Mouse (Mus musculus) midbrain, embryonic 11.5 days (tissue): ENCODE data around the gene Ap1s1. TPM values are rescaled to one million over a fixed set of nuclear protein-coding genes. Genes with fewer than 3 reads are reported as not detected.

Experiments
- ATAC-seq: fragments of 200-750 bp; cut with Nextera tagmentation; 2 replicates; pipeline ENCODE4 v1.8.0; 2017; ENCODE audit warnings: moderate TSS enrichment, moderate library complexity; ENCODE audit not compliant: low FRiP score
- DNase-seq: peaks from one replicate; pipeline ENCODE4 v3.0.0; 2015; ENCODE audit warnings: low spot score; ENCODE audit errors: missing footprints
- H3K27ac ChIP-seq: fragments of 300-500 bp; sonication (generic); 2 replicates; pipeline ENCODE4 v1.5.1; 2014; ENCODE audit warnings: low read depth, low read length
- H3K27me3 ChIP-seq: fragments of 300-500 bp; sonication (generic); 2 replicates; pipeline ENCODE4 v1.6.1; 2014; ENCODE audit warnings: mild to moderate bottlenecking, low read length, moderate library complexity, mixed read lengths; ENCODE audit not compliant: control insufficient read depth, insufficient read depth
- H3K36me3 ChIP-seq: fragments of 300-500 bp; sonication (generic); 2 replicates; pipeline ENCODE4 v1.6.1; 2014; ENCODE audit warnings: mild to moderate bottlenecking, low read length, moderate library complexity, mixed read lengths; ENCODE audit not compliant: control insufficient read depth, insufficient read depth
- H3K4me1 ChIP-seq: fragments of 300-500 bp; sonication (generic); 2 replicates; pipeline ENCODE4 v1.6.1; 2014; ENCODE audit warnings: low read length; ENCODE audit not compliant: control insufficient read depth, insufficient read depth
- H3K4me2 ChIP-seq: fragments of 300-500 bp; sonication (generic); 2 replicates; pipeline ENCODE4 v1.6.1; 2014; ENCODE audit warnings: mild to moderate bottlenecking, moderate library complexity
- H3K4me3 ChIP-seq: fragments of 300-500 bp; sonication (generic); 2 replicates; pipeline ENCODE4 v1.5.1; 2014; ENCODE audit warnings: low read depth, low read length
- H3K9ac ChIP-seq: fragments of 300-500 bp; sonication (generic); 2 replicates; pipeline ENCODE4 v1.6.1; 2014; ENCODE audit warnings: low read length
- H3K9me3 ChIP-seq: fragments of 300-500 bp; sonication (generic); 2 replicates; pipeline ENCODE4 v1.6.1; 2016; ENCODE audit warnings: low read length; ENCODE audit not compliant: control insufficient read depth
- WGBS: fragments of 180-500 bp; shearing (Covaris S2); extraction: QIAGEN DNeasy Blood & Tissue Kit; methylation state at CpG from one replicate; pipeline ENCODE4 v1.1.7; 2014; 5-methylcytosine and 5-hydroxymethylcytosine counted together
- polyA plus RNA-seq: library from polyadenylated mRNA; unstranded; fragments of >200 nt; fragmentation: Nextera tagmentation; extraction: Ambion mirVana; gene quantifications from 2 replicates; pipeline ENCODE4 v1.2.1, GENCODE M21; 2014

The Ap1s1 gene
- polyA plus RNA-seq, 1 experiment from 2014 or later = 192 TPM

GRCm38 (mm10) chr5:137079849-137080248, 33.9 kb upstream of the Ap1s1 start:
- H3K27ac ChIP-seq = no peak overlapping the region
- DNase-seq (no peak), ATAC-seq (no peak)
- H3K4me3 ChIP-seq = no peak overlapping the region
- H3K27me3 ChIP-seq = no peaks in the 10 kb centered on the region
- H3K4me2 ChIP-seq = no peak overlapping the region
- H3K9ac ChIP-seq = no peak overlapping the region
- H3K4me1 ChIP-seq = no peaks in the 10 kb centered on the region
- no peaks in the 10 kb centered on the region for H3K36me3 ChIP-seq
- 68% methylated on average over 5 of the region's 5 CpGs for WGBS
- H3K9me3 ChIP-seq = no peaks in the 10 kb centered on the region

- no peak for DNase-seq
- Histone ChIP-seq H3K36me3 (no peaks in the 10 kb centered on the region), H3K27ac (no peak overlapping the region), H3K9ac (no peak overlapping the region), H3K4me1 (peaks cover 3% of the 10 kb centered on the region; the same call in 1 of the 2 replicates), H3K4me3 (no peak overlapping the region), H3K27me3 (no peaks in the 10 kb centered on the region), H3K9me3 (no peaks in the 10 kb centered on the region), H3K4me2 (no peak overlapping the region)
- WGBS = 68% methylated on average over 6 of the region's 6 CpGs
- no peak for ATAC-seq
Observed at GRCm38 (mm10) chr5:137078616-137079015, 32.7 kb upstream of the Ap1s1 start.

GRCm38 (mm10) chr5:137078041-137078440, 32.1 kb upstream of the Ap1s1 start:
- H3K36me3 ChIP-seq = no peaks in the 10 kb centered on the region

GRCm38 (mm10) chr5:137077187-137077586, 31.3 kb upstream of the Ap1s1 start:
- DNase-seq = no peak
- ATAC-seq = no peak
- Histone ChIP-seq H3K27ac (no peak overlapping the region), H3K27me3 (no peaks in the 10 kb centered on the region), H3K4me3 (no peak overlapping the region), H3K4me1 (peaks cover 3% of the 10 kb centered on the region; the same call in 1 of the 2 replicates), H3K4me2 (no peak overlapping the region), H3K36me3 (no peaks in the 10 kb centered on the region), H3K9me3 (no peaks in the 10 kb centered on the region), H3K9ac (no peak overlapping the region)
- WGBS = 94% methylated on average over 7 of the region's 7 CpGs

More at GRCm38 (mm10) chr5:137078041-137078440, 32.1 kb upstream of the Ap1s1 start:
- H3K4me1 ChIP-seq = peaks cover 3% of the 10 kb centered on the region; the same call in 1 of the 2 replicates
- no peak overlapping the region for H3K4me3 ChIP-seq
- H3K27me3 ChIP-seq = no peaks in the 10 kb centered on the region
- H3K9ac ChIP-seq = no peak overlapping the region
- 86% methylated on average over 14 of the region's 14 CpGs for WGBS
- ATAC-seq (no peak), DNase-seq (no peak)
- no peak overlapping the region for H3K27ac ChIP-seq
- no peak overlapping the region for H3K4me2 ChIP-seq
- no peaks in the 10 kb centered on the region for H3K9me3 ChIP-seq

GRCm38 (mm10) chr5:137076191-137076930, 30.4 kb upstream of the Ap1s1 start:
- no peak overlapping the region for H3K27ac ChIP-seq
- H3K9me3 ChIP-seq = no peaks in the 10 kb centered on the region
- DNase-seq (no peak), ATAC-seq (no peak)
- no peak overlapping the region for H3K9ac ChIP-seq
- WGBS = 52% methylated on average over 12 of the region's 12 CpGs
- no peaks in the 10 kb centered on the region for H3K36me3 ChIP-seq
- H3K4me3 ChIP-seq = no peak overlapping the region
- H3K27me3 ChIP-seq = no peaks in the 10 kb centered on the region
- H3K4me2 ChIP-seq = no peak overlapping the region
- peaks cover 3% of the 10 kb centered on the region; the same call in 1 of the 2 replicates for H3K4me1 ChIP-seq

GRCm38 (mm10) chr5:137075726-137076125, 29.8 kb upstream of the Ap1s1 start:
- no peak for DNase-seq
- Histone ChIP-seq H3K27me3 (no peaks in the 10 kb centered on the region), H3K4me2 (no peak overlapping the region), H3K4me3 (no peak overlapping the region), H3K36me3 (no peaks in the 10 kb centered on the region), H3K9me3 (no peaks in the 10 kb centered on the region), H3K4me1 (peaks cover 3% of the 10 kb centered on the region; the same call in 1 of the 2 replicates), H3K9ac (no peak overlapping the region), H3K27ac (no peak overlapping the region)
- WGBS = 66% methylated on average over 6 of the region's 6 CpGs
- ATAC-seq = no peak

GRCm38 (mm10) chr5:137074191-137074651, 28.3 kb upstream of the Ap1s1 start:
- Histone ChIP-seq H3K9ac (no peak overlapping the region), H3K4me2 (no peak overlapping the region), H3K27me3 (no peaks in the 10 kb centered on the region), H3K27ac (no peak overlapping the region), H3K4me1 (peaks cover 3% of the 10 kb centered on the region; the same call in 1 of the 2 replicates), H3K36me3 (no peaks in the 10 kb centered on the region), H3K9me3 (no peaks in the 10 kb centered on the region), H3K4me3 (no peak overlapping the region)
- 36% methylated on average over 6 of the region's 6 CpGs for WGBS
- DNase-seq (no peak), ATAC-seq (no peak)

GRCm38 (mm10) chr5:137073141-137073540, 27.2 kb upstream of the Ap1s1 start:
- H3K27ac ChIP-seq = no peak overlapping the region
- H3K4me1 ChIP-seq = peaks cover 3% of the 10 kb centered on the region; the same call in 1 of the 2 replicates
- no peak overlapping the region for H3K4me2 ChIP-seq
- DNase-seq (no peak), ATAC-seq (no peak)
- no peaks in the 10 kb centered on the region for H3K36me3 ChIP-seq
- no peaks in the 10 kb centered on the region for H3K27me3 ChIP-seq
- no peak overlapping the region for H3K4me3 ChIP-seq
- 93% methylated on average over 8 of the region's 8 CpGs for WGBS
- no peaks in the 10 kb centered on the region for H3K9me3 ChIP-seq
- no peak overlapping the region for H3K9ac ChIP-seq
